Mouse (Mus musculus) bone marrow, adult 2 months (tissue): ENCODE data around the gene Parp9.

Experiments
- CTCF ChIP-seq: fragments of 200-500 bp; IDR thresholded peaks from 2 replicates; pipeline ENCODE4 v1.5.1; 2011; ENCODE audit warnings: low read length, control low read depth; ENCODE audit not compliant: control insufficient read depth, insufficient read depth
- POLR2A ChIP-seq: fragments of 200-500 bp; IDR thresholded peaks from 2 replicates; pipeline ENCODE4 v1.6.1; 2011; ENCODE audit warnings: low read depth, mild to moderate bottlenecking, control low read depth, low read length, borderline replicate concordance; ENCODE audit not compliant: control insufficient read depth

- TF ChIP-seq POLR2A = no peak
- TF ChIP-seq CTCF = no peak
Observed at GRCm38 (mm10) chr16:35905355-35905754, 32.9 kb upstream of the Parp9 start.
